Mouse (Mus musculus) ovary, postnatal 14 days (tissue): Measurements from ENCODE around the gene Gm340.

Experiments used
- DNase-seq: peaks from one replicate; pipeline ENCODE4 v3.0.0; 2022; ENCODE audit warnings: low spot score

Gene Gm340

DNA sequence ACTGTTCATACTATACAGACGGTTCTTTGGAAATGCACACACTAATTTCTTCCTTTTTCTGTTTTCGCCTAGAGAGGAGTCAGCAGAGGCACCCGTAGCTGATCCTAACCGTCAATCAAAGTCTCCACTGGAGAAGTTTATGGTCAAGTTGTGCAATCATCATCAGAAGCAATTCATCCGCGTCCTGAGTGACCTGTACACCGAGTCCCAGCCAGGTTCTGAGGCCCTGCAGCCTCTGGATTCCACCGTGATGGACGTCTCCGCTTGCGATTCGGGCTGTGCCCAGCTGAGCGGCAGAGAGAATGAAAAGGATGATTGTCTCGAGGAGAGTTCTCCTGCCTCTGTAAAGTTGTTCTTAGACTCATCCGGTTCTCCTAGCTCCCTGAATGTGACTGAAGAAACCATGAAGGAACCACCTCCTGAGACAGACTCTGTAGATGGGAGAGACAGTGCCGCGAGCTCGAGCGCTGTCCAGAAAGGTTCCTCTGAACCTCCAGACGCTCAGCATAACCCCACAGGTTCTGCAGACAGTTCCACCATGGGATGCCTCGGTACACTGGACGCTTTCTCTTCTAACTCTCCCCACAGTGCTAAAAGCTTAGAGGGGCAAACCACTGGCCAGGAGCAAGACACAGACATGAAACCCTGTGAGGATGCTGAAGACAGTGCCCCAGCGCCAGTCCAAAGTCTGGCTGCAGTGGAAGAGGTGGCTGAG is at the start of gene Gm340:
Gene Gm340, plus strand, starts transcription at position 665 of the 715 bp plus-strand sequence.
- DNase-seq: no peak

DNA sequence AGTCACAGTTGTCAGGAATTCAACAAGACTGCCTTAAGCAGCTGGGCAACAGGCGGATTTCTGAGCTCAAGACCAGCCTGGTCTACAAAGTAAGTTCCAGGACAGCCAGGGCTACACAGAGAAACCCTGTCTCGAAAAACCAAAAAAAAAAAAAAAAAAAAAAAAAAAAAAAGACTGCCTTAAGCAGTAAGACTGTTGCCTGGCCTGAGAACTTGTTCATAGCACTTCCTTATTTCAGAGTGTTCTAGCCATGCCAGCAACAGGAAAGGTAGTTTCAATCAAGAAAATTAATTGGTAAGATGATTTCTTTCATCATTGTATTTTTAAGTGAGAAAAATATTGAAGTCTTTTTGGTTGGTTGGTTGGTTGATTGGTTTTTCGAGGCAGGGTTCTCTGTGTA is 48.1 kb upstream of the Gm340 start:
- no peak for DNase-seq

DNA sequence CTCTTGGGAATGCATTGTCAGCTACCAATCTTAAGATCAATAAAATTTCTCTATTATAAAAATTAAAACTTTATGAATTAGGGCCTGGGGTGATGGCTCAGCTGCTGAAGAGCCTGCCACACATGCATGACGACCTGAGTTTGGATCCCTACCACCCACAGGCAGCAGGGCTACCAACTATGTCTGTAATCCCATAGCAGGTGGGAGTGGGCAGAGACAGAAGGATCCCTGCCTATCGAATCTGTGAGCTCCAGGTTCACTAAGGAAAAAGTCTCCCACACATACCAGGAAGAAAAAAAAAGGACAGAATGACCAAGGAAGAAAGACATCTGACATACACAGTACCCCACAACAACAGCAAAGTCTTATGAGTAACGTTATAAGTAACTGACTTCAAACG is 25.2 kb upstream of the Gm340 start:
- DNase-seq: no peak

DNA sequence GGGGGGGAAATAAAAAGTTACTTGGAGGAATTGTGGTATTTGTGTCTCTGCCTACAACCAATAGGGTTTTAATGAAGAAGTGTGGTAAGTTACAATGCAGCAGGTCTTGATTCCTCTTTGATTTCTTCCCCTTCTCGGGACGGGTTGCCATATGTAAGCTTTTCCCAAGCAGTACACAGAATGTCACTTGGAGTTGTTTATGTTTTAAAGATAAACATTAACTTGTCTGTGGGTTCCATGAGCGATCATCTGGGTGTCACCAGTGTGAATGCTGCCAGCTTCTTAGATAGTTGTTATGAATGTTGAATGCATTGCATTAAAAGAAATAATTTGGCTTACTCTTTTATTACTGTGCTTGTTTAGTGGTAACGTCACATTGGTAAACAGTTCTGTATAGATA is 24.7 kb upstream of the Gm340 start:
- DNase-seq: no peak

DNA sequence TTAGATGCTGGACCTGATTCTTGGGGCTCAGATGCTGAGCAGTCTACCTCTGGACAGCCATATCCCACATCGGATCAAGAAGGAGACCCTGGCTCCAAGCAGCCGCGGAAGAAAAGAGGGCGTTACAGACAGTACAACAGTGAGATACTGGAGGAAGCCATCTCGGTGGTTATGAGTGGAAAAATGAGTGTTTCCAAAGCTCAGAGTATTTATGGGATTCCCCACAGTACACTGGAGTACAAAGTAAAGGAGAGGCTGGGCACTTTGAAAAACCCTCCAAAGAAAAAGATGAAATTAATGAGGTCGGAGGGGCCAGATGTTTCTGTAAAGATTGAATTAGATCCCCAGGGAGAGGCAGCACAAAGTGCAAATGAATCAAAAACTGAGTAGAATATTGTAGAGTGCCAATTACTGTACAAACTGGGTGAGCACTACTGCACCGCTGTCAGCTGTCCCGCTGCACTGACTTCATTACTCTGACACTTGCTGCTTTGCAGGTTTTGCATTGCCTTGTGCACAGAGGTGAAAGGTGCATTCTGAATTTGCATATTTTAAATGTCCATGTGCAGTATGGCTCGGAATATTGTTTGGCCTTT is 23.2 kb upstream of the Gm340 start:
- DNase-seq: no peak

DNA sequence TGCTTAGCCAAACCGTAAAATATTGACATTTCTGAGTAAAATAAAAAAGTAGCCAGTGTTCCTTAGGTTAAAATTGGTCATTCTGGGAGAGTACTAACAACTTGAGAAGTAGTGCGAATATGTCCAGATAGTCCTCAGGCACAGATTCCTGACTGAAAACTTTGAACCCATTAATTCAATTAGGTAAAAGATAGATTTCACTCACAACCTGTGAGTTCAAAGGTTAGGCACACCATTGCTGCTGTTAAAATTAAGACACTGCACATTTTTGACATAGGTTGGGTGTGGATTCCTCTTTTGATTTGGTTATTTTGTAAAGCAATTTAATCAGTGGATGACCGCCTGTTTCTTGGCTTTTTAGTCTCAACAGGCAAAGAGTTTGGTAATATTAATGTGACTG is 21.3 kb upstream of the Gm340 start:
- no peak for DNase-seq

DNA sequence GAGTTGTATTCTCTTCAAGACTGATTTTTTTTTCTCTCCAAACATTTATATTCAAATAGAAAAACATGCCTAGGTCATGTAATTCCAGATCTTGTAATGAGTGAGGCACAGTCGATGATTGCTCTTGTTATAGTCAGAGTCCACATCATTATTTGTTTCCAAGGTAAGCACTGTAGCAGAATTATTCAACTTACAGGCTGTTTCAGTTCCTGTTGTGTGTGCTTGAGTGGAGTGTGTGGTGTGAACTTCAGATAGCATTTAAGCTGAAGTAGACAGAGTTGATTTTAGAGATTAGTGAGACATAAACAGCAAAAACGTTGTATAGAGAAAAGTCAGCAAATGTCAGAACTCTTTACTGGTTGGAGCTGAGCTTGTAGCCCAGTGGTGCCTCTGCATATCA is 13.4 kb upstream of the Gm340 start:
- DNase-seq: no peak

DNA sequence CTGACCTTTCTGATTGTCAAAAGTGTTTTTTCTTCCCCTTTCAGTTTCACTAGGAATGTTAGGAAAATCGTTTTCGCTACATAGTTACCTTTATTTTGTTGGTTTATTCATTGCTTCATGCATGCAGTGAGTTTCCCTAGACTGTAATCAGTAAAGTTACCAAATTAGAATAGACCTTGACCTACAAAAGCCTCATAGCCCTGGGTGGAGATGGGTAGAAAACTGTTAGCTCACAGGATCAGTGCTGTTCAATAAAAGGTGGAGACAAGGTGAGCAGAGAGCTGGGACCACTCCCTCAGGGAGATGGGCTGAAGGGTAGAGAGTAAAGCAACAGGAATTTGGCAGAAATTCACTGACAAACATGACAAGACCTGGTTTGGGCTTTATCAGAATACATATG is 8.5 kb upstream of the Gm340 start:
- no peak for DNase-seq

DNA sequence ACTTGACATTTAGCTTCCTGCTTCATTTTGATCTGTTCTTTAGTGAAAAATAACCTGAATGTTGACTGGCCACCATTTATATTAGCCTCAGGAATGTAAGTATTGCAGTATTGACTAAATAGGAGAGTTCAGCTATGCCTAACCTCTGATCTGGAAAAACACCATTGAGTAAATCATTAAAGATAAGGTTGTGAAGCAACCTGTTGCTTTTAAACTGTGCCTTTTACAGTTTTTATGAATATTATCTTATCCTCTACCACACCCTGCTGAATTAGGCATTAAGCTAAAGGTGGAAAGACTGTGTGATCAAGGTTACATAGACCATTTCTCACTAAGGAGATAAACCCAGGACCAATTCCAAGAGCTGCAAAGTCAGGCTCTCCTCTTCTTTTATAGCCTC is 4.6 kb upstream of the Gm340 start:
- DNase-seq: no peak

DNA sequence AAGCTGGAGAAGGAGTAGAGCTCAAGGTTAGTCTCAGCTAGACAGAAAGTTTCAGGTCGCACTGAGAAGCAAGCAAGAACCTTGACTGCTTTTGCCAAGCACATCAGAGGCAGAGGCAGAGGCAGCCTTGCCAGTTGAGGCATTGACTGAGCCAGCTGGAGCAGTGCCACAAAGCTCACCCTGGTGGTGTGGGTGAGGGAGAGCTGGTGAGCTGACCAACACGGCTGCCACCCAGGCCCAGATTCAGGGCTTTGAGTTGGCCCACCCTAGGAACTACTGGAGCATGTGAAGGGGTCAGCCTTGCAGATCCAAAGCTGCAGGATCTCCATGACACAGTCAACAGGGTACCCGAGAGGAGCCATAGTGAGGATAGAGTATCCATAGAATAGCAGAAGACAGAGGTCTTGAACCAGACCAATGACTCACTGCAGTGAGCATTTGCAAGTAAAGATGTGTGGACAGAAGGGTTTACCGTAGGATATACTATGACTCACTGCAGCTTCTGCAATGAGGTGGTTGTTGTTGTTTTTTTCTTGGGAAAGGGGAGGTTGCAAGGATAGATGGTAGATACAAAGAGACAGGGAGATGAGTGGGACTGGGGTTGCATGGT is 2.8 kb upstream of the Gm340 start:
- peak; percentile 18 for DNase-seq

DNA sequence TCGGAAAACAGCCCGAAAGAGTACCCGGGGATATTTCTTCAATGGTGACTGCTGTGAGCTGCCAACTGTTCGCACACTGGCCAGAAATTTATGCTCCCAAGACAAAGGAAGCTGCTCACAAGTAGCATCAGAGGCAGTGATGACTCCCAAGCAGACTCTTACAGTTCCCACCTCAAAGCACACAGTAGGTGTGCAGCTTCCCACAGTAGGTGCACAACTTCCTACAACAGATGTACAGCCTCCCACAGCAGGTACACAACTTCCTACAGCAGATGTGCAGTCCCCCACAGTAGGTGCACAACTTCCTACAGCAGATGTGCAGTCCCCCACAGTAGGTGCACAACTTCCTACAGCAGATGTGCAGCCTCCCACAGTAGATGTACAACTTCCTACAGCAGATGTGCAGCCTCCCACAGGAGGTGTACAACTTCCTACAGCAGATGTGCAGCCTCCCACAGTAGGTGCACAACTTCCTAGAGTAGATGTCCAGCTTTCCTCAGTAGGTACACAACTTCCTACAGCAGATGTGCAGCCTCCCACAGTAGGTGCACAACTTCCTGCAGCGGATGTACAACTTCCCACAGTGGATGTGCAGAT is 846 bp downstream of the Gm340 start:
- DNase-seq: no peak

DNA sequence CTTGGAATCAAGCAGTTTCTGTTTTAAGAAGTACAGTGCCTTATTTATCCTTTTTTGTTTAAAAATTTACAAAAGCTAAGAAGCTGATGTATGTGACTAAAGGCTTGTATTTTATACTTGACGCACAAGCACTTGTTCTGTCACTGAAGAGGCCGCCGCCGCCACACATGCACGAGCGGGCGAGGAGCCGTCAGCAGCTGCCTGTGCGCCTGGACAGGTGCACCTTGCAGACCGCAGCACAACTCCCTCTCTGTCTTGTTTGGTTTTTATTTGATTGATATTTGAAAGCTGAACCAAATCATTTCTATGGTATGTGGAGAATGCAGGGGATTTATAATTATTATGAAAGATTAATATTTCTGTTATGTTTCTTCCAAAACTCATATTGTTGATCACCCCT is 4.6 kb downstream of the Gm340 start:
- DNase-seq: no peak

DNA sequence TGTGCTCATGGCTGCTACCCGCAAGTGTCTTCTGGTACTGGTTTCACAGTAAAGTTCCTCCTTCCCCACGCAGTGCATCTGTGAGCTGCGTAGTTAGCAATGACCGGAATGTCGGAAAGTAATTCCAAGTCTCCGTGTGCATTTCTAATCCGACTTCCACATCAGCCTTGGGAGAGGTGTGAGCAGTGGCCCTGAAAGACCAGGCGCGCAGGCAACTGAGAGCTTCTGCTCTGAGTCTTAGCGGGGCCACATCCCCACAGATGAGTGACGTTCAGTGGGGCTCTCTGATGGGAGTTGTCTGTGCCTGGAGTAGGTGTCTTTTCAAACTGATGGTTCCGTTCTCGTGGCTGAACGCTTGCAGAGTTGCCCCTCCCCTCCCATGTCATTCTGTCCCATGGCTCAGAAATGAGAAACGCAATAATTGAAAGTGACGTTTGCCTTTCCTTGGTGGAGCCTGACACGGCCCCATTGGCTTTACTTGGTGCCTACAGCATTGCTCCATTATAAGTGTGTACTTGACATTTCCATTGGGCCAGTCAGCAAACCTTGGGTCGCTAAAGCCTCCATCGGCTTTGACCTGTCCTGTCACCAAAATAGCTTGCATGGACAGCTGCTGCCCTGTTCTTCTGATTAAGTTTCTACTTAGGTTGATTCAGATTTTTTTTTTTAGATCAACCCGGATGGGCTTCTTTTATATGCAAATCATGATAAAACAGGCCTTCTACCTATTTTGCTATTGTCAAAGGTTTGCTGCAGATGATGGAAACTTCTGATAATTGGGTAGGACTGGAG is 5.5 kb downstream of the Gm340 start:
- DNase-seq: no peak

DNA sequence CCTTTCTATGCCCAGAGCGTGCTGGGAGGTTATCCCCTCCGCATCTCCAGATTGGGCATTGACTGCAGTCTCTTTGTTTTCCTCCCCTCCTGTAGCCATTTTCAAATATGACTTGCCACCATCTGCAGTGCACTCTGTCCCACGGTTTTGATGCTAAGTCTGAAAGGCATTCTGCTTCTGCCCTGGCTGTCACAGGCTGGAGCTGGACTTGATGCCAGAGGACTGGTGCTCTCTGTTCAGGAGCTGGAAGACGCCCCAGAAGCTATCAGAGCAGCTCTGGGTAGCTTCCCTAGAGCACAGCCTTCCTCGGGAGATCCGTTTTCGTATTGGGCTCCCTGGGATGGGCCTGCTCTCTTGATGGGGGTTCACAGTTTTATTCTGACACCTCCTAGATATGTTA is 6.9 kb downstream of the Gm340 start:
- no peak for DNase-seq

DNA sequence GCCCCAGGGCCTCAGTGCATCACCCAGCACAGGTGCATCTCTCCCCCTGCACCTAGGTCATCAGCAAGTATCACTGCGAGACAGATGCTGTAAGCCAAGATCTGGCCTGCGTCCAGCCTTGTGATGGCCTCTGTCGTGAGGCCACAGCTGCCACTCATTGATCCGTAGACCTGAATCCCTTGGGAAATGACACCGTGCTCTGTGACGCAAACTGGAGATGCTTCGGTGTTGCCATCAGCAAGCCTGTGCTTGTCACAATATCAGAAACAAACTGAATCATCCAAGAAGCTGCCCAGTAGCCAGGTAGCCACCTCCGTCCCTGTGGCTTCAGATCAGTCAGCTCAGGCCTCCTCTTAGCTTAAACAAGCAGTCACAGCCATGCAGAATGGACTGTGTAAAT is 7.5 kb downstream of the Gm340 start:
- no peak for DNase-seq

DNA sequence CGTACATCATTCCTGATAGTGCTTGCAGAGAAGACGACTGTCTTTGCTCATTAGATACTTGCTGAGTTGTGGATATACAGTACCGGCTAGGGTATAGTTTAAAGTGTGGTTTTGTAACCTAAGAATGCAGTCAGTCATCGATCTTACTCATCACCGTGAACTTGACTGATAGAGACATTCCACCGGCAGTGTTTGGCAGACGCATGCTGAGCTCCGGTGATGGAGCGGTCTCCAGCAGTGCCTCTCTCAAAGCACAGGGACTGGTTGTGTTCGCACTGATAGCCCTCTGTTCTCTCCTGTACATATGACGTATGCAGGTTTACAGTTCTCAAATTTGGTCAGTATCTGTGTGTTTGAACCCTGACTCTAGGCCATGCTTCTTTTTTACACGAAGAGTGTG is 9.6 kb downstream of the Gm340 start:
- no peak for DNase-seq

DNA sequence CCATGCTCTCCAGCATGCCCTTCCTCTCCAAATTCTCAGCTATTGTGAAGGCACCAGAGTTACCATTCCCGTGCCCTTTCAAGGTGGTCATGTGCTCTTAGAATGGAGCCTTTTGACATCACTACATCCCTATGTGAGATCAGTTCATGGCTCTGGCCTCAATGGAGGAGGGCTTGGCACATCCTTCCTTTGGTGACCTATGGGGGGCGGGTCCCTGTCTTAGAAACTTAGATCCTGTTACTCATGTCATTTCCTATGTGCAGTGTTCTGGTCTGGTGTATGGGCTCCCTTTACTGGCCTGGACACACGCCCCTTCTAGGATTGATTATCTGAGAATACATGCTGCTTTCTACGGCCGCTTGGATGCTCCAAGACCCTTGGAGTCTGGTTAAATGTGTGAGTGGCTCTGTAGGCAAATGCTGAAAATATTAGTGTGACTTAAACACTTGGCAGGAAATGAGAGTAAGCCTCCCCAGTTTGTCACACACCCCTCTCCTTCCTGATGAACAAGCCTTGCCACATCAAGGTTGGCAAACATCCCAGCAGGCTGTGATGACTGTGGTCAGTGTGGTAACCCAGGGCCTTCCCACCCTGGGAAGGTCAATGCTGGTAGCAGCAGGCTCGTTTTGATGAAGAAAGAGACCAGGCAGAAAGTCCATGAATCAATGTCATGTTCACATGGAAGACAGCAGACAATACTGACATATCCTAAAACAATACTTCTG is 15.2 kb downstream of the Gm340 start:
- peak; percentile 27 for DNase-seq

DNA sequence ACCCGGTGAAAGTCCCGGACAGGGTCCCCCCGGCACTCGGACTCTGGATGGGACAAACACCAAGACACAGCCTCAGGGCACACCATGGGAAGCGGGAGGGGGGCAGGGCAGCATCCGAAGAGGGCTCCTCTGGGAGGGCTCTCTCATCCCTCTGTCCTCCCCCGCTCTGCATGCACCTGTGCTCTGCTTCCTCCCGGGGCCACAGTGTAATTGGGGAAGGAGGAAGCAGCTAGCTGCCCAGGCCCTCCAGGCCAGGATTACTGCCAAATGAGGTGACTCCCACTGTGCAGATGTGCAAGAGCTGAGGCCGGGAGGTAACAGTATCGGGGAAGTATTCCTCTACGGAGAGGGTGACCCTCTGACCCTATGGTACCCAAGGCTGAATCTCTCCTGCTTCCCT is 18.5 kb downstream of the Gm340 start:
- DNase-seq: no peak

DNA sequence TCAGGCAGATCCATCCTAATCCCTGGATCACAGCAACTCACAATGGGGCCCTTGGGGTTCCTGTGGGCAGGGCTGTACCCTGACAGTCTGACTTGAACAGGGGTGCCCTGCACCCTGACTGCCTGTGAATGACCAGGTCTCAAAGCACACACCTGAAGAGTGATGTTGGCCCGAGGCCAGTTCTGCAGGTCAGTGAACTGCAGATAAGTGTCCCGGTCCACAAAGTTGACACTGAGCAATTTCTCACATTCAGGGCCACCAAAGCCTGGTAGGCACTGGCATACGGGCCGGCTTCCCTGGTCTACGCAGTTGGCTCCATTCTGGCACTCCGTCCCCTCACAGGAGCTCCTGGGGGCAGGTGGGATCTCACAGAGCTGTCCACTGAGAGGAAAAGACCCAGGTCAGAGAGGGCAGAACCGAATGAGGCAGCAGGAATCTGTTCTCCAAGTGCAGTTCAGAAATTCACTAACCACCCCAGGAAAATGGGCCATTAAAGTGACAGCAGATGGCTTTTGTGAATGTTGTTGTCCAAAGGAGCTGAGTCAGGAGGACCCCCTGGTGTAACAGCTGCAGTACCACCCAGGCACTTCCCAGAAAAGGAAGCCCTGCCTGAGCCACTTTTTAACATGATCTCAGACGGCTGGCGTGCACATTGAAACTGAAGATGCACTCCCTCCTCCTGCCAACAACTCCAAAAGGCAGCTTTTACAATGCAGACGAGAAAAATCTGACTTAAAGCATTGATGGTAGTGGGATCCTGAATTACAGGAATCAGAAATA is 24.2 kb downstream of the Gm340 start:
- DNase-seq: no peak

DNA sequence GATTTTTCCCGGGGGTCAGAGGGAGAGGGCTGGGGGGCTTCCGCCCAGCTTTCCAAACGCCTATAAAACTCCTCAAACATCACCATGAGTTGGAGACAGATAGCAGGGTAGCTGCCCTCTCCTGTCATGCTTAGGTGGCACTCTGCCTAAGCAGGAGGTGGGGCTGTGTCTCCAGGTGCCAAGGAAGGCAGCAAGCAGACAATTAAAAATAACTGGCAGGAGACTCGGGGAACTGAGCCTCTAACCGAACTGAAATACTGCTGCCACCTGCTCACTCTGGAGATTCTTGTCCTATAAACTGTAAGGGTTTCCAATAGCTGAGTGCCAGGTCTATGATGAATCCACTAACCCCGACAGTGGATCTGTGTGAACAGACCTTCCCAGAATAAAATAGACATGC is 29.5 kb downstream of the Gm340 start:
- no peak for DNase-seq
